Mouse (Mus musculus): ENCODE results near the gene Syt3. TPM values are rescaled to one million over a fixed set of nuclear protein-coding genes. Genes with fewer than 3 reads are reported as not detected.

Syt3 gene
- 2.9 and 3.7 TPM in 2 replicates for polyA plus RNA-seq (2014; fragmentation: Nextera tagmentation; extraction: Ambion mirVana)

DNA sequence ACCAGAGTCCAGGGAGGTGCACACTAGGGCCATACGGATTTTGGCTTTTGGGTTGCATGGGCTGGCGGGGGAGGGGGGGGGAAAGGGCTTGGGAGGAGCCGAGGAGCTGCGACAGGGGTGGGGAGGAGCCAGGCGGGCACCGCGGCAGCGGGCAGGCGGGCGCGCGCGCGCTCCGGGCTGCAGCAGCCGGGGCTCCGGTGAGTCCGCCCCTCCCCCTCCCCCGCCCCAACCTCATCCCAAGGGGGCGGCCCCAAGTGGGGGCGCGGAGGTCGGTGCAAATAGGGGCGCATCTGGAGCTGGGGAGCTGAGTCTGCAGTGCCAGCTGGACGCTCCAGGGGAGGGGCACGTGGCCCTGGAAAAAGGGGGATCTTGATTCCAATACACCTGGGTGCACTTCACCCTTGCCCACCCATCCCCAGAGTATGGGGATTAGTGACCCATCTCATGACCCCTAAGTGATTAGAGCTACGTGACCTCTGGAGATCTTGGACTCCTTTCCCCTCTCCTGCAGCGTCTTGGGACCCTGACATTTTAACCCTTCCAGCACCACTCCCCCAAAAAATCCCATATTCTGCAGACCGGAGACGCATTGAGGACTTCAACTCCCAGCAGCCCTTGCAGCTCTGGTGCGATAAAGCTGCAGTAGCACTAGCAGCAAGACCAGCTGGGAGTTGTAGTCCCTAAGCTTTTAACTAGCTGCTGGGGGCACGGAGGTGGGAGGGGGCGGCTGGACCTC, at the start of gene Syt3:
TSS of gene Syt3 (plus strand) at position 123 of the 736 bp plus-strand sequence.
- Histone ChIP-seq H3K27ac (ENCODE audit: low read depth, low read length) (no peak within 1 kb of the TSS), H3K4me2 (ENCODE audit: low read depth) (peak within 1 kb of the TSS; percentile 77), H3K9ac (ENCODE audit: low read length) (peak within 1 kb of the TSS; percentile 47), H3K4me3 (ENCODE audit: low read depth, low read length) (peak within 1 kb of the TSS; percentile 43), H3K27me3 (ENCODE audit: control insufficient read depth, insufficient read depth, low read length) (no peaks in the 10 kb centered on the region), H3K4me1 (ENCODE audit: control insufficient read depth, insufficient read depth, low read length) (no peaks in the 10 kb centered on the region; the same call in 1 of the 2 replicates), H3K36me3 (ENCODE audit: control insufficient read depth, insufficient read depth, low read length) (no peaks in the 10 kb centered on the region), H3K9me3 (ENCODE audit: control insufficient read depth, low read length) (no peaks in the 10 kb centered on the region)
- WGBS: under 1% methylated on average over 31 of the region's 33 CpGs
- ATAC-seq (ENCODE audit: insufficient read depth, low FRiP score, low TSS enrichment): peak; percentile 82
- DNase-seq (ENCODE audit: low spot score): peak; percentile 75

DNA sequence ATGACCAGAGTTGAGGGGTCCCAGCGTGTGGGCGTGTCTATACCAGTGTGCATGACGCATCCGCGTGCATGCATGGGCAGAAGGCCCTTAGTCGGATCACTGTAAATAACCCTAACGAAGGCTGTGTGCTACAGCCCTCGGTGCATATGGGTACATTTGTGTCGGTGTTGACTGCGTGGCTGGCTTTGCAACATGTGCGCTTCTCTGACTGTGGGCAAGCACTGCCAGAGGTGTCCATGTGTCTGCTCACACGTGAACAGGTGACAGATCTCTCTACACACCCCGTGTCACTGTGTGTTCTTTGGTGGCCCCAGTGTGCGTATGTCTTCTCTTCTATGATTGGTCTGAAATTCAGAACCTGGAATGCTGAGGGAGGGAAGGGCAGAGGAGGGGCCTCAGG, 49.8 kb upstream of the Syt3 start:
- Histone ChIP-seq H3K4me3 (ENCODE audit: low read depth, low read length) (no peak overlapping the region), H3K4me2 (ENCODE audit: low read depth) (no peak overlapping the region), H3K9me3 (ENCODE audit: control insufficient read depth, low read length) (no peaks in the 10 kb centered on the region), H3K36me3 (ENCODE audit: control insufficient read depth, insufficient read depth, low read length) (no peaks in the 10 kb centered on the region), H3K27ac (ENCODE audit: low read depth, low read length) (no peak overlapping the region), H3K9ac (ENCODE audit: low read length) (no peak overlapping the region), H3K27me3 (ENCODE audit: control insufficient read depth, insufficient read depth, low read length) (peaks cover 55% of the 10 kb centered on the region), H3K4me1 (ENCODE audit: control insufficient read depth, insufficient read depth, low read length) (no peaks in the 10 kb centered on the region)
- DNase-seq (ENCODE audit: low spot score) (no peak), ATAC-seq (ENCODE audit: insufficient read depth, low FRiP score, low TSS enrichment) (no peak)
- 74% methylated on average over 14 of the region's 14 CpGs for WGBS

- no peaks in the 10 kb centered on the region for H3K4me1 ChIP-seq (ENCODE audit: control insufficient read depth, insufficient read depth, low read length)
- no peaks in the 10 kb centered on the region for H3K36me3 ChIP-seq (ENCODE audit: control insufficient read depth, insufficient read depth, low read length)
- 7% methylated on average over 20 of the region's 40 CpGs for WGBS
- 0 out of 2 replicates have a peak overlapping the region, but pooled peaks have one; percentile 39 for H3K27ac ChIP-seq (ENCODE audit: low read depth, low read length)
- ATAC-seq (ENCODE audit: insufficient read depth, low FRiP score, low TSS enrichment): peak; percentile 64; the same call in 1 of the 2 replicates
- H3K9ac ChIP-seq (ENCODE audit: low read length): peak overlapping the region; percentile 58
- peak; percentile 66 for DNase-seq (ENCODE audit: low spot score)
- H3K9me3 ChIP-seq (ENCODE audit: control insufficient read depth, low read length): no peaks in the 10 kb centered on the region
- peak overlapping the region; percentile 48 for H3K4me3 ChIP-seq (ENCODE audit: low read depth, low read length)
- H3K27me3 ChIP-seq (ENCODE audit: control insufficient read depth, insufficient read depth, low read length): peaks cover 60% of the 10 kb centered on the region
- peak overlapping the region; percentile 74 for H3K4me2 ChIP-seq (ENCODE audit: low read depth)
Observed at GRCm38 (mm10) chr7:44335031-44335878, 48.6 kb upstream of the Syt3 start.

DNA sequence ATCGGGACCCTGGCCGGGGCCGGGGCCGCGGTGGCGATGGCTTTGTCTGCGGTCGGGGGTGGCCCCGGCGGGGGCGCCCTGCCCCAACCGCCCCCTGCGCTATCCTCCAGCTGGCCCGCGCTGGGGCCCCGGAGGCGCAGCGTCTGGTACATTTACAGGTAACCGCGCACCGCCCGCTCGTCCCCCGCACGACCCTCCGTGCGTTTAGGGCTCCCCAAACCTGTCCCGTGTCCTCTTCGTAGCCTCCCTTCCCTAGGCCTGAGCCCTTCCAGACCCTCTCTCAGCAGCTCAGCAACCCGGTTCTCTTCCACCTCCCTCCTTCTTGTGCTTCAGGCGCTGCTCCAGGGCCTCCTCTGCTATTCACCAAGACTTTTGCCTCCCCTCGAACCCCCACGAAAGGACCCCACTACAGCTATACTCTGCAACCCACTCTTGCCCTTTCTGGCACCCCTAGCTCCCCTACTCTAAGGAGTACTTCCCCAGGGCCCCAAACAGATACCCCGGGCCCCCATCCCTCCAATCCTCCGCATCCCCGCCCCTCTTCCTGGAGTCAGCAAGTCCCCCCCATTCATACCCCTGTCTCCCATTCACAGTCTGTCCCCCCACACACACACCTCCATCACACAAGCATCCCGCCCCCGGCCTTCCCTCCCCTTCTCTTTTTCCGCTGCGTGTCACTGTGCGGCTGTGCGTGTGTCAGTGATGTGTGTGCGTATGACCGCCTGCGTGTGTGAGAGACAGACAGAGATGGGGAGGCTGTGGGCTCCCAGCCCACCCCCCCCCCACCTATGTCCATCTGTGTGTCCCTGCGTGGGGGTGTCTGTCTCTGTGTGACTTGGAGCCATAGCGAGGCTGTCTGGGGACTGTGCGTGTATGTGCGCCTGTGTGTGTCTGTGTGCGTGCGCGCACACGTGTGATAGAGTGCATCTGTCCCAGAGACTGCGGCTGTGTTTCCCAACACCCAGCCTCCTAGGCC, 47.6 kb upstream of the Syt3 start:
- H3K36me3 ChIP-seq (ENCODE audit: control insufficient read depth, insufficient read depth, low read length): no peaks in the 10 kb centered on the region
- peak overlapping the region; percentile 48 for H3K4me3 ChIP-seq (ENCODE audit: low read depth, low read length)
- peaks cover 60% of the 10 kb centered on the region for H3K27me3 ChIP-seq (ENCODE audit: control insufficient read depth, insufficient read depth, low read length)
- peak; percentile 25 for DNase-seq (ENCODE audit: low spot score)
- peak overlapping the region; percentile 58 for H3K9ac ChIP-seq (ENCODE audit: low read length)
- H3K4me2 ChIP-seq (ENCODE audit: low read depth): peak overlapping the region; percentile 74
- WGBS: 2% methylated on average over 43 of the region's 54 CpGs
- H3K9me3 ChIP-seq (ENCODE audit: control insufficient read depth, low read length): no peaks in the 10 kb centered on the region
- 0 out of 2 replicates have a peak overlapping the region, but pooled peaks have one; percentile 39 for H3K27ac ChIP-seq (ENCODE audit: low read depth, low read length)
- H3K4me1 ChIP-seq (ENCODE audit: control insufficient read depth, insufficient read depth, low read length): no peaks in the 10 kb centered on the region
- peak; percentile 21; the same call in 1 of the 2 replicates for ATAC-seq (ENCODE audit: insufficient read depth, low FRiP score, low TSS enrichment)

DNA sequence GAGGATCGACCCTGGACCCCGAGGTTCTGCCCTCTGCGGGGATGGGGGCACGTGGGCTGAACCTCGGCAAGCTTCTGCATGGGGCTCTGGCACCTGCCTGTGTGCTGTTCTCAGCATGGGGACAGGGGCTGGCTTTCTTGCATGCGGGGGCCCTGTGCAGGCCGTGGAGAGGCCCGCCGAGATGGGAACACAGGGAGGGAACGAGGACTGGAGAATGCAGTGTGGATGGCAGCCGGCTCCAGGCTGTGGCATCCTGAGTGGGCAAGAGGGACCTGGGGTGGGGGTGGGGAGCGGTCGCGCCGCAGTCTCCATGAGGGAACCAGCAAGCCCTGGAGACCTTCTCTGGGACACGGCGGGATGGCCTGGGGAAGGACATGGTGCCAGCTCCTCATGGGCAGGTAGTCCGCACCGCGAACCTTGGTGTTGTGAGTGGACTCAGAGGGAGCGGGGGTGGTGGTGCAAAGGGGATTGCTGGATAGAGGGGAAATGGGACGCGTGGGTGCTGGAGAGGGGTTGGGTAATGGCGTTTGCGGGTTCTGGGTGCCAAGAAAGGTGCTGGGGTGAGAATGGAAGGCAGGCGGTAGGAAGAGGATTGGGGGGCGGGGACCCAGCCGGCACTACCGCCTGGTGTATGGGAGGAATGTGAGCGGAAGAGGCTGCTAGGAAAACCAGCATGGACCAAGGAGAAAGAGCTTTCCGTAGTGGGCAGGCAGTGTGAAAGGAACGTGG, 46.6 kb upstream of the Syt3 start:
- no peaks in the 10 kb centered on the region for H3K4me1 ChIP-seq (ENCODE audit: control insufficient read depth, insufficient read depth, low read length)
- no peak overlapping the region for H3K9ac ChIP-seq (ENCODE audit: low read length)
- peak overlapping the region; percentile 74 for H3K4me2 ChIP-seq (ENCODE audit: low read depth)
- no peak for DNase-seq (ENCODE audit: low spot score)
- no peaks in the 10 kb centered on the region for H3K9me3 ChIP-seq (ENCODE audit: control insufficient read depth, low read length)
- H3K4me3 ChIP-seq (ENCODE audit: low read depth, low read length): peak overlapping the region; percentile 48
- no peak overlapping the region for H3K27ac ChIP-seq (ENCODE audit: low read depth, low read length)
- 2% methylated on average over 32 of the region's 32 CpGs for WGBS
- ATAC-seq (ENCODE audit: insufficient read depth, low FRiP score, low TSS enrichment): no peak
- no peaks in the 10 kb centered on the region for H3K36me3 ChIP-seq (ENCODE audit: control insufficient read depth, insufficient read depth, low read length)
- H3K27me3 ChIP-seq (ENCODE audit: control insufficient read depth, insufficient read depth, low read length): peaks cover 60% of the 10 kb centered on the region

DNA sequence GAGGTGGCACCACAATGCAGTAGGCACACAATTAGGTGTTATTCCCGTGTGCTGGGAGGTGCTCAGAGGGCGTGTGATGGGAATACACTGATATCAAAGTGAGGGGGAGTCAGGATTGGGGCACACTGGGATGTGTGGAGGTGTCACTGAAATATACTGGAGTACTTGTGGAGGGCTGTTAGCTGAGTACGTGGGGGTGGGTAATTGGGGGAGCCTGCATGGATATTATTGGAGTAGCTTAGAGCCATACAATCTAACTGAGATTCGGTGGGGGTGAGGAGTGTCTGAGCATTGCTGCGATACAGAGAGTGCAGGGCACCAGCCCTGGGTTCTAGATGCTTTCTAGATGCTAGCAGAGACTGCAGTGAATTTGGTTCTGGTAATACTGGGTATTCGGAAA, 43.7 kb upstream of the Syt3 start:
- Histone ChIP-seq H3K27me3 (ENCODE audit: control insufficient read depth, insufficient read depth, low read length) (peaks cover 43% of the 10 kb centered on the region), H3K4me3 (ENCODE audit: low read depth, low read length) (no peak overlapping the region), H3K9me3 (ENCODE audit: control insufficient read depth, low read length) (no peaks in the 10 kb centered on the region), H3K4me1 (ENCODE audit: control insufficient read depth, insufficient read depth, low read length) (no peaks in the 10 kb centered on the region), H3K27ac (ENCODE audit: low read depth, low read length) (no peak overlapping the region), H3K9ac (ENCODE audit: low read length) (no peak overlapping the region), H3K36me3 (ENCODE audit: control insufficient read depth, insufficient read depth, low read length) (no peaks in the 10 kb centered on the region), H3K4me2 (ENCODE audit: low read depth) (no peak overlapping the region)
- no peak for ATAC-seq (ENCODE audit: insufficient read depth, low FRiP score, low TSS enrichment)
- DNase-seq (ENCODE audit: low spot score): no peak
- WGBS: 69% methylated on average over 6 of the region's 6 CpGs

- Histone ChIP-seq H3K9me3 (ENCODE audit: control insufficient read depth, low read length) (no peaks in the 10 kb centered on the region), H3K36me3 (ENCODE audit: control insufficient read depth, insufficient read depth, low read length) (no peaks in the 10 kb centered on the region), H3K27me3 (ENCODE audit: control insufficient read depth, insufficient read depth, low read length) (peaks cover 34% of the 10 kb centered on the region), H3K27ac (ENCODE audit: low read depth, low read length) (no peak overlapping the region), H3K4me3 (ENCODE audit: low read depth, low read length) (no peak overlapping the region), H3K4me2 (ENCODE audit: low read depth) (no peak overlapping the region), H3K9ac (ENCODE audit: low read length) (no peak overlapping the region), H3K4me1 (ENCODE audit: control insufficient read depth, insufficient read depth, low read length) (no peaks in the 10 kb centered on the region)
- DNase-seq (ENCODE audit: low spot score) (no peak), ATAC-seq (ENCODE audit: insufficient read depth, low FRiP score, low TSS enrichment) (no peak)
- WGBS: 89% methylated on average over 10 of the region's 10 CpGs
Observed at GRCm38 (mm10) chr7:44341119-44341518, 42.8 kb upstream of the Syt3 start.

Measured in neural tube, embryonic 11.5 days (tissue).